ENCODE assay signal across 9 mouse cellular contexts in genomic region chr6:55399910-55400309, GRCm38 (mm10). TPM values are rescaled to one million over a fixed set of nuclear protein-coding genes. Genes with fewer than 3 reads are reported as not detected.
DNase-seq lines count a peak whose midpoint lies in the region; ATAC-seq lines count a peak whose summit lies in the region.
"Had no signal": no experiment of that assay in that cellular context is flagged by ENCODE, and none has a peak within 500 bp of the region (broad histone marks: within the 10 kb centered on the region; RNA-seq: fewer than 3 reads in every experiment).

No protein-coding gene starts in this region.

- peak; percentile 73 to 88 for DNase-seq in frontal cortex, adult 2 months (ENCODE audit: extremely low spot score in 1 of 2, low spot score in 1 of 2)
- DNase-seq in testis, postnatal 10 days (ENCODE audit: low spot score), result peak; percentile 67
- DNase-seq in testis, postnatal 14 days (ENCODE audit: low spot score), result no peak
- DNase-seq in kidney, adult 9 months, result peak; percentile 63
- peak; percentile 78 to 82 for DNase-seq in left cerebral cortex, postnatal 36 days (ENCODE audit: low spot score in 2 of 2)
- DNase-seq in embryo, embryonic 11 days, result no peak

- intact Hi-C loops in left cerebral cortex, postnatal 36 days (cut with DNase I), result no loop called here

- ATAC-seq in frontal cortex, adult (ENCODE audit: low TSS enrichment), result no peak
- ATAC-seq in megakaryocyte, adult 5-6 weeks (ENCODE audit: poor library complexity, severe bottlenecking), result no peak

RNA-seq across cellular contexts. Expression of gene Ghrhr, which starts 23.8 kb away (rescaled TPM):
- polyA plus RNA-seq in frontal cortex, adult 2 months (2012; rRNA removed), result 0.04 and 0.08 TPM in 2 replicates
- not detected for total RNA-seq in left cerebral cortex, postnatal 36 days (2021)
- total RNA-seq in megakaryocyte, adult 5-6 weeks (2015), result not detected in 2 replicates
- not detected in 2 replicates for total RNA-seq in megakaryocyte, adult 5-6 weeks (2017)
- total RNA-seq: hematopoietic stem cell, adult 5-6 weeks had no signal

RNA-seq across cellular contexts. Expression of gene Adcyap1r1, which starts 51.9 kb away (rescaled TPM):
- 119 and 133 TPM in 2 replicates for polyA plus RNA-seq in frontal cortex, adult 2 months (2012; rRNA removed)
- 100 to 1,000 TPM; 110 to 124 TPM for total RNA-seq in left cerebral cortex, postnatal 36 days (2021)
- 0.25 TPM in 1 of 2 replicates, not detected in the other for total RNA-seq in megakaryocyte, adult 5-6 weeks (2015)
- 0.15 and 0.24 TPM in 2 replicates for total RNA-seq in megakaryocyte, adult 5-6 weeks (2017)
- total RNA-seq: hematopoietic stem cell, adult 5-6 weeks had no signal

Comparison
In these comparisons a context has a peak if more than half of its experiments do, and no peak if none do; other contexts are left out.
1. DNase-seq: peak in frontal cortex, adult 2 months (2 of 2), testis, postnatal 10 days (single experiment), kidney, adult 9 months (single experiment) and left cerebral cortex, postnatal 36 days (2 of 2); none in testis, postnatal 14 days (single experiment) and embryo, embryonic 11 days (single experiment).
2. RNA of gene Adcyap1r1, which starts 51.9 kb away (total RNA-seq): 110 to 124 TPM in left cerebral cortex, postnatal 36 days; 0.15 to 0.25 TPM in megakaryocyte, adult 5-6 weeks; every median in the first group is over 10 times any median in the second.